Mouse (Mus musculus) limb, embryonic 11.5 days (tissue): ENCODE data around the gene Ptprc. TPM values are rescaled to one million over a fixed set of nuclear protein-coding genes. Genes with fewer than 3 reads are reported as not detected.

Experiments
- ATAC-seq: fragments of 200-750 bp; cut with Nextera tagmentation; 2 replicates; pipeline ENCODE4 v1.8.0; 2017; ENCODE audit warnings: low read depth; ENCODE audit not compliant: insufficient number of reproducible peaks, low FRiP score, low TSS enrichment
- DNase-seq: peaks from one replicate; pipeline ENCODE4 v3.0.0-alpha.2; 2015; ENCODE audit warnings: low spot score
- H3K27ac ChIP-seq: fragments of 300-500 bp; sonication (generic); replicated peaks from 2 replicates; pipeline ENCODE4 v1.5.1; 2014; ENCODE audit warnings: low read depth, mild to moderate bottlenecking, low read length
- H3K27me3 ChIP-seq: fragments of 300-500 bp; sonication (generic); 2 replicates; pipeline ENCODE4 v1.6.1; 2014; ENCODE audit warnings: mild to moderate bottlenecking, low read length, mixed read lengths; ENCODE audit not compliant: control insufficient read depth, insufficient read depth
- H3K36me3 ChIP-seq: fragments of 300-500 bp; sonication (generic); 2 replicates; pipeline ENCODE4 v1.6.1; 2014; ENCODE audit warnings: mild to moderate bottlenecking, low read length, moderate library complexity, mixed read lengths; ENCODE audit not compliant: control insufficient read depth, insufficient read depth
- H3K4me1 ChIP-seq: fragments of 300-500 bp; sonication (generic); 2 replicates; pipeline ENCODE4 v1.6.1; 2014; ENCODE audit warnings: low read length, mixed read lengths; ENCODE audit not compliant: control insufficient read depth, insufficient read depth
- H3K4me2 ChIP-seq: fragments of 300-500 bp; sonication (generic); 2 replicates; pipeline ENCODE4 v1.6.1; 2014; ENCODE audit warnings: low read depth, mild to moderate bottlenecking, moderate library complexity; ENCODE audit not compliant: severe bottlenecking
- H3K4me3 ChIP-seq: fragments of 300-500 bp; sonication (generic); 2 replicates; pipeline ENCODE4 v1.5.1; 2014; ENCODE audit warnings: low read depth, low read length
- H3K9ac ChIP-seq: fragments of 300-500 bp; sonication (generic); 2 replicates; pipeline ENCODE4 v1.6.1; 2014; ENCODE audit warnings: mild to moderate bottlenecking, low read length
- H3K9me3 ChIP-seq: fragments of 300-500 bp; sonication (generic); 2 replicates; pipeline ENCODE4 v1.6.1; 2016; ENCODE audit warnings: low read length; ENCODE audit not compliant: control insufficient read depth
- WGBS: fragments of 180-500 bp; shearing (Covaris S2); extraction: QIAGEN DNeasy Blood & Tissue Kit; methylation state at CpG from one replicate; pipeline ENCODE4 v1.1.7; 2014; 5-methylcytosine and 5-hydroxymethylcytosine counted together
- polyA plus RNA-seq: library from polyadenylated mRNA; unstranded; fragments of >200 nt; fragmentation: Nextera tagmentation; extraction: Ambion mirVana; gene quantifications from 2 replicates; pipeline ENCODE4 v1.2.1, GENCODE M21; 2014

Ptprc gene
- polyA plus RNA-seq, 1 experiment from 2014 or later: 0.93 TPM

DNA sequence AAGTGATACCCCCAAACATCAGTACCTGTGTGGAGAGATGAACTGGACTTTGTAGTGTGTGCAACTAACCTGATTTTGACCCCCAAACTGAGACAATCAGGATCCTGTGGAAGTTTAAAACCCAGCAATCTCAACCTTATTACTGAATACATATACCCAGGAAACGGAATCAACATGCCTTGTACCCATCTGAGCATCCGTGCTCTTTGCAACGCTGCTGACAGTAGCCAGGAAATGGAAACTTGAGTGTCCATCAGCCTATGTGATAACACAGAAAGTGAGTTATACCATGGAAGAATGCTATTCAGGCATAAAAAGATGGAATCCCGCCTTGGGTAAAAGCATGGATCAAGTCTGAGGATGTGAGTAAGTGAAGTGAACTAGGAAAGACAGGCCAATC is 34.7 kb downstream of the Ptprc start:
- Histone ChIP-seq H3K9ac (no peak overlapping the region), H3K27me3 (no peaks in the 10 kb centered on the region), H3K27ac (no peak overlapping the region), H3K4me2 (no peak overlapping the region), H3K4me3 (no peak overlapping the region), H3K36me3 (no peaks in the 10 kb centered on the region), H3K4me1 (no peaks in the 10 kb centered on the region), H3K9me3 (no peaks in the 10 kb centered on the region)
- ATAC-seq: no peak
- 92% methylated on average over 4 of the region's 4 CpGs for WGBS
- no peak for DNase-seq

DNA sequence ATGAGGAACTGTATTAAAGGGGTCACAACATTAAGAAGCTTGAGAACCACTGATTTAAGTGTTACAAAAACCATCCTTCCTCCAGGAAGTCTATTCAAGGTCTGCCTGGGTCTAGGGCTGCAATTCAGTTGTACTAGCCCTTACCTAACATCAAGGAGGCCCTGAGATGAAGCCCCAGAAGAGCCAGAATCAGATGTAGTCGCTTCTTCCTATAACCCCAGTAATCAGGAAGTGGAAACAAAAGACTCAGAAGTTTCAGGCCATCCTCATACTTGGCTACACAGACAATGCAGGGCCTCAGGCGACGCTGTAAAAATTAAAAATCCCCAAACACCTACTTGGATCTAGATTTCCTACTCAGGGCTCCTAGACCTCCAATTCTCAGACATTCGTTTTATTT is 37.8 kb downstream of the Ptprc start:
- Histone ChIP-seq H3K27me3 (no peaks in the 10 kb centered on the region), H3K27ac (no peak overlapping the region), H3K36me3 (no peaks in the 10 kb centered on the region), H3K4me2 (no peak overlapping the region), H3K4me1 (no peaks in the 10 kb centered on the region), H3K4me3 (no peak overlapping the region), H3K9ac (no peak overlapping the region), H3K9me3 (no peaks in the 10 kb centered on the region)
- no peak for DNase-seq
- WGBS: 89% methylated on average over 4 of the region's 4 CpGs
- ATAC-seq: no peak

DNA sequence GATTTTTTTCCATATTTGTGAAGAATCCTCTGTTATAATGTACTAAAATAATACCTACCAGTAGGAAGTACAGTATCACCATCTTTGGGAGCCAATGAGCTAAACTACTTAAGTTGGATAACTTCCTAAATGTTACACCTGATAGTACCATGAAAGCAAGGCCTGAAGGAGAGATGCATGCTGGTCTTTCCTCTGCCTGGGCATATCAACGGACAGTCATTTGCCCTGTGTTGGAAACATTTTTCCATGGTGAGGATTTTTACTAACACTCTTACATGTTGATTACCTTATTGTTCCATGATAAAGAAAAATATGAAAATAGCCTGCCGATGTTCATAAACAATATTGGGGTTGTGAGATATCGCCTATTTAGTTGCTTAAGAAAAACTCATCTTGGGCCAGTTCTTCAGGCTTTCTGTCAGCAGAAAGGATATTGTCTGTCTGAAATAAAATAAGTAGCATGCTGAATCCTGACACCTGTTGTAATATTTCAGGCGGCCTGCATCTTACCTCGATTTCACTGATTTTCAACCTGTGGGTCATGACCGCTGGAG is 38.4 kb downstream of the Ptprc start:
- Histone ChIP-seq H3K27ac (no peak overlapping the region), H3K36me3 (no peaks in the 10 kb centered on the region), H3K4me2 (no peak overlapping the region), H3K9me3 (no peaks in the 10 kb centered on the region), H3K9ac (no peak overlapping the region), H3K4me1 (no peaks in the 10 kb centered on the region), H3K4me3 (no peak overlapping the region), H3K27me3 (no peaks in the 10 kb centered on the region)
- ATAC-seq (no peak), DNase-seq (no peak)
- 95% methylated on average over 6 of the region's 6 CpGs for WGBS

DNA sequence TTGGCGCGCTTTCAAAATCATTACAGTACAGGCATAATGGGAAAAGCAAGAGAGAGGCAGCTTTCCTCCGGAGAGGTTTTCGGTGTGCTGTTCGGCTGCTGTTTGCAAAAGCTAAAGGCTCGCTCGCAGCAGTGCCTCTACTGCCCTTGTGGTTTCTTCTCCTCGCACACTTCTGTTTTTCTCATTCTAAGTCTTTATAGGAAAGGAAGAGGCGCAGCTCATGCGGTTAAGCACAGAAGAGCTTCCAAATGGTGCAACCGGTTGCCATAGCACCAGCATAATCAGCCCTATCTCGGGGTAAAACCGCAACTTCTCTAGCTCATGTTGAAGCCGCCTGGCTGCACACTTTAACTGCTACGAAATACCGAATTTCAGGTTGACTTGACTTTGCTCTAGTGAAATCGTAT is 39.1 kb downstream of the Ptprc start:
- Histone ChIP-seq H3K4me2 (no peak overlapping the region), H3K27me3 (no peaks in the 10 kb centered on the region), H3K4me1 (no peaks in the 10 kb centered on the region), H3K9me3 (no peaks in the 10 kb centered on the region), H3K9ac (no peak overlapping the region), H3K27ac (no peak overlapping the region), H3K4me3 (no peak overlapping the region), H3K36me3 (no peaks in the 10 kb centered on the region)
- WGBS: 55% methylated on average over 17 of the region's 17 CpGs
- no peak for ATAC-seq
- peak; percentile 33 for DNase-seq

DNA sequence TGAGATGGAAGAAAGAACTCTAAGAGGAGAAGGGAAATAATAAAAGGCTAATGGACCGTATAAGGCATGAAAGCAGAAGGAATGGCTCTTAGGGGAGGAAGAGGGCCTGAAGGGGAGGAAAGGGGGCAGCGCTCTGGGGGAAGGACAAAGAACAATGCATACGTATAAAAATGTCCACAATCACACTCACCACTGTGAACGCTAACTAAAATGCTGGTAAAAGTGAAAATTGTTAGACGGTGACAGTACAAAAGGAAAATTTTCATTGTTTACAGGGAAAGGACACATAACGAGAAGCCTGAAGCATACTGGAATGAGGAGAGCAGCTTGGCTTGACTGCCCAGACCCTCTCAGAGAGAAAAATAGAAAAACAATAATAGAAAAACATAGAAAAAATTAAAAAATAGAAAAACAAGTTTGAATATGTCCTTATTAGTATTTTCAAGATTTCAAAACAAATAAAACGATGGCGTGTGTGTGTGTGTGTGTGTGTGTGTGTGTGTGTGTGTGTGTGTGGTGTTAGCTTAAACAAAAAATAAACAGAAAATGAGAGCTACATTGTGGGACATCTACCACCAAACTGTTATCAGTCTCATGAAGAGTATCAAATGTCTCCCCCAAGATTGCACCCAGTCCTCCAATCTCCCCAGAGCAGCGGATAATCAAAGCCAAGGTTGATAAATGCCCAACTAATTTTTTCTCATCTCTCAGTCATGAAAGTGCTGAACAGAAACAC is 39.7 kb downstream of the Ptprc start:
- Histone ChIP-seq H3K4me1 (no peaks in the 10 kb centered on the region), H3K9me3 (no peaks in the 10 kb centered on the region), H3K4me3 (no peak overlapping the region), H3K4me2 (no peak overlapping the region), H3K27ac (no peak overlapping the region), H3K36me3 (no peaks in the 10 kb centered on the region), H3K27me3 (no peaks in the 10 kb centered on the region), H3K9ac (no peak overlapping the region)
- DNase-seq (no peak), ATAC-seq (no peak)
- 73% methylated on average over 9 of the region's 9 CpGs for WGBS

DNA sequence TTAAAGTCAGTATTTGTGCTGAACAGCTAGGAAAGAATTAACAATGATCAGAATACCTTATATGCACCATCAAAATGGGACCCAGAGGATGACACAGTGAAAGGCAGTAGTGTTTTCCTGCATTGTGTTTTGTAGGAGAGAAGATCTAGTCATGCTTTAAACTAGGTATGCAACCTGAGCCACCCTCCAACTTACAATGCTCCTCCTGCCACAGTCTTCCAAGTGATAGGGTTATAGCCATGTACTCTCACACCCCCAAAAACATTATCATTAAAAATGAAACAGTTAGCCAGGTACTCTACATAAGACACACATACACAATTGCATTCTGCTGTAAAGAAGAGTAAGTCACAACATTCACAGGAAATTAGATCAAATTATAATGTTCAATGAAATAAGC is 40.4 kb downstream of the Ptprc start:
- H3K27me3 ChIP-seq: no peaks in the 10 kb centered on the region
- H3K4me3 ChIP-seq: no peak overlapping the region
- no peaks in the 10 kb centered on the region for H3K4me1 ChIP-seq
- DNase-seq: no peak
- no peaks in the 10 kb centered on the region for H3K36me3 ChIP-seq
- no peak overlapping the region for H3K9ac ChIP-seq
- ATAC-seq: no peak
- no peak overlapping the region for H3K4me2 ChIP-seq
- H3K9me3 ChIP-seq: no peaks in the 10 kb centered on the region
- H3K27ac ChIP-seq: no peak overlapping the region

DNA sequence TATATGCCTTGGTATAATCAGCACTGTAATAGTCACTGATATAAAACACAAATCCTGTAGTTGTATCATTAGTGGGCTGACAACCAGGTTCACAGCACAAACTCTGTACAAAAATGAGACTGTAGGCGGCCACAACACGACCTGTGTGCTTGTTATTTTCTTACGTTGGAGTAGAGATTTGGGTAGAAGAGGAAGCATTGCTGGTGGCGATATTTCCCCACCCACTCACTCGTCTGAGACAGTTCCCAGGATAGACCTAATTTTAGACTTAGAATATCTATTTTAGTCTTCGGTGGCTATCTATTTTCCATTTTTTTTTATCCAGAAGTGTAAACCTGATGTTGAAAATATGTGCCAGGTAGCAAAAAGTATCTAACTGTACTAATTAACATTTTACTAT is 41.2 kb downstream of the Ptprc start:
- H3K9me3 ChIP-seq: no peaks in the 10 kb centered on the region
- WGBS: 89% methylated on average over 6 of the region's 6 CpGs

DNA sequence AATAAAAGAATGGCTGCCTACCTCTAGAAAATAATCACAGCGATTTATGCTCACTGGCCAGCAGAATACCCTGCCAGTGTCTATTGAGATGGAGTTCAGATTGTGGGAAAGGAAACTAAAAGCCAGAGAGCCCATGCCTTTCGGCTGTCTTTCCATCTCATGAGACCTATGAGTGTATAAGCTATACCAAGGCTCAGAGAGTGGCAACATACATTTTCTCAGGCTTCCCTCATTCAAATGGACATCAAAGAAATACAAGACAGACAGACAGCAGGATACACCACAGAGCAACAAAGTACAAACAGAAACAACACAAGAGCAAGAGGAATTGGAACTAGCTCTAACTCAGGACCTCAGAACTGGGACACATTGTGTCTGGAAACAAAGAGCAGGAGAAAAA is 43.8 kb downstream of the Ptprc start:
- 84% methylated on average over 2 of the region's 2 CpGs for WGBS
- Histone ChIP-seq H3K27ac (no peak overlapping the region), H3K4me3 (no peak overlapping the region), H3K9ac (no peak overlapping the region), H3K27me3 (no peaks in the 10 kb centered on the region), H3K4me1 (no peaks in the 10 kb centered on the region), H3K9me3 (no peaks in the 10 kb centered on the region), H3K4me2 (no peak overlapping the region), H3K36me3 (no peaks in the 10 kb centered on the region)
- ATAC-seq: no peak
- no peak for DNase-seq

More for the DNA sequence above, 41.2 kb downstream of the Ptprc start:
- Histone ChIP-seq H3K9ac (no peak overlapping the region), H3K4me2 (no peak overlapping the region), H3K4me1 (no peaks in the 10 kb centered on the region), H3K27me3 (no peaks in the 10 kb centered on the region), H3K36me3 (no peaks in the 10 kb centered on the region), H3K27ac (no peak overlapping the region), H3K4me3 (no peak overlapping the region)
- DNase-seq (no peak), ATAC-seq (no peak)

DNA sequence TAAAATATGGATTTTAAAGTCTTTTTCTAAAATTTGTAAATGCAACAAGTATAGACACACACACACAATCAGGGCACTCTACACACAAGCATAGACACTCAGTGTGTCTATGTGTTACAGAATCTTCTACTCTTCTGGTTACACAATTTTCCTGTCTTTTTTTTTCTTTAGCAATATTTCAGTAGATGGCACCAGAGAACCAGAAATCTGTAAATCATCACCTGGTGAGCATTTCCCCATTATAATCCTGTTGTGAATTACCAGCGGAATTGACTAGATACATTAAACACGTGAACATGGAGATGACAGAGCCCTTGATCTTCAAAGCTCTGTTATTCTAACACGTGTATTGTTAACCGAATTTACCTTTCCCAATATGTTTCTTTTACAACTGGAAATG is 45.4 kb downstream of the Ptprc start:
- WGBS: 33% methylated on average over 4 of the region's 4 CpGs
- ATAC-seq: no peak
- no peak for DNase-seq

More for the DNA sequence above, 45.4 kb downstream of the Ptprc start:
- H3K9ac ChIP-seq: no peak overlapping the region
- no peak overlapping the region for H3K27ac ChIP-seq
- no peak overlapping the region for H3K4me3 ChIP-seq
- no peaks in the 10 kb centered on the region for H3K27me3 ChIP-seq
- no peaks in the 10 kb centered on the region for H3K9me3 ChIP-seq
- H3K36me3 ChIP-seq: no peaks in the 10 kb centered on the region
- H3K4me2 ChIP-seq: no peak overlapping the region
- no peaks in the 10 kb centered on the region for H3K4me1 ChIP-seq
